Mouse (Mus musculus): ENCODE data around the gene Ephb4. TPM values are rescaled to one million over a fixed set of nuclear protein-coding genes. Genes with fewer than 3 reads are reported as not detected.

Ephb4 gene
- polyA plus RNA-seq, 1 experiment, result 36.5 TPM

GRCm38 (mm10) chr5:137411235-137411634, 61.3 kb downstream of the Ephb4 start:
- whole genome bisulfite sequencing, result 78% methylated on average over 8 of the region's 8 CpGs
- DNase-seq (ENCODE audit: low read depth, low spot score), result no peak

GRCm38 (mm10) chr5:137414253-137414652, 64.3 kb downstream of the Ephb4 start:
- WGBS, result 53% methylated on average over 5 of the region's 5 CpGs

GRCm38 (mm10) chr5:137419105-137419504, 69.2 kb downstream of the Ephb4 start:
- WGBS, result 42% methylated on average over 9 of the region's 9 CpGs
- DNase-seq (ENCODE audit: low read depth, low spot score), result no peak

More at GRCm38 (mm10) chr5:137414253-137414652, 64.3 kb downstream of the Ephb4 start:
- DNase-seq (ENCODE audit: low read depth, low spot score), result no peak

GRCm38 (mm10) chr5:137419841-137420240, 69.9 kb downstream of the Ephb4 start:
- WGBS, result 37% methylated on average over 4 of the region's 4 CpGs
- DNase-seq (ENCODE audit: low read depth, low spot score), result no peak

GRCm38 (mm10) chr5:137425648-137426047, 75.7 kb downstream of the Ephb4 start:
- WGBS, result 37% methylated on average over 6 of the region's 6 CpGs
- DNase-seq (ENCODE audit: low read depth, low spot score), result no peak

Other genes with a start within 250 kb of the Ephb4 start
- 5.7 and 14.5 TPM in 2 replicates for gene Trim56, start 233.9 kb upstream of the Ephb4 start, polyA plus RNA-seq (2012; rRNA removed)
- gene Muc3, start 200.8 kb upstream of the Ephb4 start, polyA plus RNA-seq (2012; rRNA removed), result 519 and 836 TPM in 2 replicates
- gene Muc3a, start 137.7 kb upstream of the Ephb4 start, polyA plus RNA-seq (2012; rRNA removed), result 75.4 and 98.1 TPM in 2 replicates
- 5.2 and 6.9 TPM in 2 replicates for gene Ache, start 62.6 kb upstream of the Ephb4 start, polyA plus RNA-seq (2012; rRNA removed)
- 10.4 and 13.2 TPM in 2 replicates for gene Ufsp1, start 55.5 kb upstream of the Ephb4 start, polyA plus RNA-seq (2012; rRNA removed)
- gene Srrt, start 42.4 kb upstream of the Ephb4 start, polyA plus RNA-seq (2012; rRNA removed), result 99.8 and 108 TPM in 2 replicates
- 11.4 and 12.7 TPM in 2 replicates for gene Trip6, start 35.7 kb upstream of the Ephb4 start, polyA plus RNA-seq (2012; rRNA removed)
- 9.6 and 13.0 TPM in 2 replicates for gene Slc12a9, start 16.5 kb upstream of the Ephb4 start, polyA plus RNA-seq (2012; rRNA removed)
- gene Zan, start 127.0 kb downstream of the Ephb4 start, polyA plus RNA-seq (2012; rRNA removed), result 1.4 and 2.8 TPM in 2 replicates
- 46.9 and 57.9 TPM in 2 replicates for gene Pop7, start 152.4 kb downstream of the Ephb4 start, polyA plus RNA-seq (2012; rRNA removed)
- 9.6 and 13.9 TPM in 2 replicates for gene Gigyf1, start 168.4 kb downstream of the Ephb4 start, polyA plus RNA-seq (2012; rRNA removed)
- not detected in 2 replicates for gene Epo, start 183.1 kb downstream of the Ephb4 start, polyA plus RNA-seq (2012; rRNA removed)
- gene Gnb2, start 183.4 kb downstream of the Ephb4 start, polyA plus RNA-seq (2012; rRNA removed), result 967 and 1,025 TPM in 2 replicates
- 0.46 and 0.77 TPM in 2 replicates for gene Actl6b, start 203.4 kb downstream of the Ephb4 start, polyA plus RNA-seq (2012; rRNA removed)
- 0.17 and 0.21 TPM in 2 replicates for gene Tfr2, start 219.7 kb downstream of the Ephb4 start, polyA plus RNA-seq (2012; rRNA removed)

Measured in large intestine, adult 2 months (tissue).